Mouse (Mus musculus) adrenal gland, adult (tissue): ENCODE measurements around the gene Cd93.

ENCODE experiments used
- DNase-seq, 2 experiments: peaks; one replicate each; pipeline ENCODE4 v3.0.0; 2022 to 2023; ENCODE audit warnings: low spot score in 1 of 2; ENCODE audit not compliant: inconsistent age in 2 of 2

Cd93 gene

DNA sequence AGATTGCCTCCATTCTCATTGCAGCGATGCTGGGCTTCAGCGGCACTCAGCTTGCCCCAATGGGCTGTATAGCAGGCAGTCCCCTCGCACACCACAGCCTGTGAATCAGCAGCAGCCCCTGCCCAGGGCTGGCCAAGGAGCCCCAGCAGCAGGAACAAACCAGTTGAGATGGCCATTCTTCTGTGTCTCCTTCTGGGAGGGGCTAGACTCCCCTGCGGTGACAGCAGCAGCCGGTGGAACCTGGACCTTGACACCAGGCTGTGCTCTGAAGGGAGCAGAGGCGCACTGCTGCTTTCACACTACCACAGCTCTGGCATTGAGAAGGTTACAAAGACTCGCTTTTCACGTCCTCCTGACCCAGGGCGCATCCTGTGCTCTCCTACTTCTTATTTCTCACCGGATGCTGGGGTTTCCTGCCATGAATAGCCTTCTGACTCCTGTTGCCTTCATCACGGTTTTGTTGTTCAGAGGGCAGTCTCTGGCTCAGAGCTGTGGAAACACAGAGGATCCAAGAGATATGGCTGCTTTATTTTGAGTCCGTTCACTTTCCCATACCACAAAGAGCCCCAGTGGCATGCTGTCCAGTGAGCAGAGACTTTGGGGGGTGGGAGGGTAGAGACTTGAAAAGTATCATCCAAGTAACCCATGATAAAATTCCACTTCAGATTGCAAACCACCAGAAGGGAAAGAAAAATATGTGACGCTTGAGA is at the start of gene Cd93:
TSS of gene Cd93 (minus strand) at position 315 of the 710 bp plus-strand sequence.
- peak; percentile 60 to 78 for DNase-seq

DNA sequence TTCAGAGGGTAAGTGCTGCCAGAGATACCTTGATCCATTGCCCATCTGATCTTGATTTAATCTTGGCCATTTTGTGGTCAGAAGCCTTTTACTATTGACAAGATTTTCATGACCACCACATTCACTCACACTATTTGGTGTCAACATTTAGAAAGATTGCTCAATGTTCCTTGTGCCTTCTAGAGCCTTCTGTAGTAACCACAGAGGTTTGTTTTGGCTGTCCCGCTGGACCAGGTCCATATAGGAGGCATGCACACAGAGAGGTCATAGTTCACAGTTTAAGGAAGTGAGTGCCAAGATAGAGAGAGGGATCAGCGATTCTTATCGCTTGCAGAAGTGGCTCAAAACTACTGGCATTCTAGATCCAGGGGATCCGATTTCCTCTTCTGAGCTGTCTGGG is 48.7 kb upstream of the Cd93 start:
- peak in 1 of 2 experiments; percentile 64 for DNase-seq

- no peak for DNase-seq
These were observed 46.8 kb upstream of the Cd93 start for GRCm38 (mm10) chr2:148490150-148490549.

GRCm38 (mm10) chr2:148488885-148489284 is 45.5 kb upstream of the Cd93 start:
- no peak for DNase-seq

- DNase-seq = no peak
These were observed 42.2 kb upstream of the Cd93 start for GRCm38 (mm10) chr2:148485576-148485975.

DNA sequence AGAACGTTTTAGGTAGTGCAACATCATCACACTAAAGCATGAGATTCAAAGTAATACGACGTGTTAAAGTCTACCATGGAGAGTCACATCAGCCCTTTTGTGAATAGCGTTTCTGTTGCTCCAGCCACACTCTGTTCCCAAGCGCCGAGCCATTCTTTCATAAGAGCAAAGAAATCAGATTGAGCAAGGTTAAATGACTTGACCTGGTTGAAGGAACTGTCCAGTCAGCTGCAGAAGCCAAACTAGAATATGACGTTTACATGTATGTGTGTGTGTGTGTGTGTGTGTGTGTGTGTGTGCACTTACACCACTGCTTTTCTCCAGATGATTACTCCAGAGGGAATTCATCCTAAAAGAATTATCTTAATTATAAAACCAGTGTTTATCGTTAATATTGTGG is 37.0 kb upstream of the Cd93 start:
- DNase-seq = peak in 1 of 2 experiments; percentile 25

DNA sequence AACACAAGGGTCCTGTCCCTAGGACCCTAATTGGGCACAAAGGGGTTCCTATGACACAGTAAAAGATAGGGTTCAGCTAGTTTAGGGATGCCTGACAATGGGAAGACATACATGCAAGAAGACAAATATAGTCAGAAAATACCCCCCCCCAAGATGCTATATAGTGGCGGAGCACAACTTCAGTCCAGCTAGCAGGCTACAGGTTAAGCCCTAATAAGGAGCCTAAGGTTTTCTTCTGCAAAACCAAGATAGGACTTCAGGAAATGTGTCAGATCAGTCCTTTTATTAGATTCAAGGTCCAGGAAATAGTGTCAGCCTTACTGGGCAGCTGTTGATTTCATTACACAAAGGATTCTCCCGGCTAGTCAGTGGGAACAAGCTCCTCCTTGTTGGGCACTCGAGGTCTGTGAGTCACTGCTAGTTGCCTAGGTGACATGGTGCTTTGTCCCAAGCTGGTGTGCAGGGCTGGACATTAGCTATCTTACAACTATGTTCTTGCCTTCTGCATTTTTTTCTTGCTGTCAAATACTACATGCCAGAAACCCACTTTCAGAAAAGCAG is 34.9 kb upstream of the Cd93 start:
- DNase-seq = peak; percentile 79 to 89

DNA sequence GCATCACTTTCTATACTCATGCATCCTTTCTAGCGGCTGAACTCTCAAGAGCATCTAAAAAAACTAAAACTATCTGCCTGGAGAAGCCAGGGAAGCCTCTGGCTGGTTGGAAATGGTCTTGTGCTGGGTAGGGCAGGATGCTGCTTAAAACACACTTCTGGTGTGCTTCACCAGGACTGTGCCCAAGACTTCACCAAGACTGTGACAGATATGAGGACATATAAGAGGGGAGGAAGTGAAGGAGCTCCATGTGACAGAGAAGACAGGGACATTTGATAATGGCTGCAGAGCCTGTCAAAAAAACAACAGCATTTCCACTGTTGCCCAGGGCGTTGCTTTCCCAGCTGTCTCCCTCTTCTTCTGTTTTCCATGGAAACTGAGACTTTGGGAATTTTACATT is 34.0 kb upstream of the Cd93 start:
- no peak for DNase-seq

GRCm38 (mm10) chr2:148476576-148476975 is 33.2 kb upstream of the Cd93 start:
- no peak for DNase-seq

- DNase-seq = no peak
These were observed 32.6 kb upstream of the Cd93 start for GRCm38 (mm10) chr2:148475879-148476495.

- DNase-seq = no peak
These were observed 26.2 kb upstream of the Cd93 start for GRCm38 (mm10) chr2:148469341-148470238.

GRCm38 (mm10) chr2:148467921-148468440 is 24.6 kb upstream of the Cd93 start:
- no peak for DNase-seq

- no peak for DNase-seq
These were observed 12.0 kb upstream of the Cd93 start for GRCm38 (mm10) chr2:148455341-148455740.

- DNase-seq = no peak
These were observed 10.7 kb upstream of the Cd93 start for GRCm38 (mm10) chr2:148454014-148454542.

DNA sequence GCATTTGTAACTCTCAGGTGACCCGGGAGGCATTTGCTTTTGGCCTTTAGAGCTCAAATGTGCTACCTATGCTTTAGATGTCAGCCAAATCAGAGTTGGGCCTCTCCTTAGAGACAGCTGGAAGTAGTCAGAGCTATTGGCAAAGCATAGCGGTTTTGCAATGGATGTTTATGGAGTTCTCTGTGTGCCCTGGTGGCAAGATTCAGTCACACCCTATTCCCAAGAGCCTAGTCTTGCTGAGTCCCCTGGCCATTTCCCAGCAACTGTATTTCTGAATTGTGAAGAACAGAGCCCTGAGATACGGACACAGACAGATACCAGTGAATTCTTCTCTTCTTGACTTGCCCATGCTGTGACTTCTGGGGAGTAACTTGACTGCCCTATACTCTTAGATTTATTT is 9.7 kb upstream of the Cd93 start:
- peak in 1 of 2 experiments; percentile 47 for DNase-seq

DNA sequence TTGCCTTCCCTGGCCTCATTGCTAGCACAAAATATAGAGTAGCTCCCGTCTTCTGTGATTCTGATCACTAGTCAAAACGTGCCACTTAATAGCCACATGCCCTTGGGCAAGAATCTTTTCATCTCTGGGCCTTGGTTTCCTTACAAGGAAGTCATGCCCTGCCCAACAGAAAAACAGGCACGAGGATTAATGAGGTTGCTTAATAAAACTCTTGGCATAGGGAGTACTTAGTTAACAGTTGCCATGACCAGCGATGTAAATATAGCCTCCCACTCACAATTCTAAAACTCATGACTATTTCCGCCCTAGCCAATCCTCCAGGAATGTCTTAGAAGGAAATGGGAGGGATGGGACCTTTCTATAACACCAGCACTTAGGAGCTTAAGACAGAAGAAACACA is 8.1 kb upstream of the Cd93 start:
- DNase-seq = no peak

- DNase-seq = no peak
These were observed 7.3 kb upstream of the Cd93 start for GRCm38 (mm10) chr2:148450616-148451015.

DNA sequence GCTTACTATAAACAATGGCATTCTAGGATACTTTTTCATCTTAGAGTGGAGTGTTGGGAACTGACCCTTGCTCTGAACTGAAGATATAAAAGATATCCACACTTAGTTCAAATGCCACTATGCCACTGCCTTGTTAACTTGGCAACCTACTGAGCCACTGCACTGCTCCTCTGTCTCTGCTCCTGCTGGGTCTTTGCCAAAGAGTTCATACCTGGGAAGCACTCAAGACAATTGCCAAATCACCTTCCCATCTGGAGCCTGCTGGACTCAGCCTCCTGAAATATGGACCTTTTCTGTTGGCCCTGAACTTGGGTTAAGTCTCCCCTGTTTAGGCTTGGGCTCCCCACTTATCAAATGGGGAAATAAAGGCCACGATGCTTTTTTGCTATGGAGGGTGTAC is 6.3 kb upstream of the Cd93 start:
- no peak for DNase-seq

GRCm38 (mm10) chr2:148446446-148446845 is 3.1 kb upstream of the Cd93 start:
- peak; percentile 17 to 81 for DNase-seq

DNA sequence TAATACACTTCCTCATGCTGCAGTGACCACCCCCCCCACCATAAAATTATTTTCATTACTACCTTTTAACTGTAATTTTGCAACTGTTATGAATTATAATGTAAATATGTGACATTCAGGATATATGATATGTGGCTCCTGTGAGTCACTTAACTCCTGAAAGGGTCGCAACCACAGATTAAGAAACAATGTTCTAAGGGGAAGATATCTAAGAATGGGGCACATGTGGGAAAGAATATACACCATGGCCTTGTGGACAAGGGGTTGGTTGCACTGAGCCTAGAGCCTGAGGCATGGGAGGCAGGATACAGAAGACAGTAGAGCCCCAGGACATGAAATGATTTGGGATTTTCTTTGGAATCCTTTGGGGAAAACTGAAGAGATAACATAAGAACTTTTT is 2.3 kb upstream of the Cd93 start:
- no peak for DNase-seq

GRCm38 (mm10) chr2:148444472-148444871 is 1.1 kb upstream of the Cd93 start:
- DNase-seq = no peak
